Mouse (Mus musculus) midbrain, embryonic 11.5 days (tissue): ENCODE data around the gene Gm42791. TPM values are rescaled to one million over a fixed set of nuclear protein-coding genes. Genes with fewer than 3 reads are reported as not detected.

Experiments used
- polyA plus RNA-seq: library from polyadenylated mRNA; unstranded; fragments of >200 nt; fragmentation: Nextera tagmentation; extraction: Ambion mirVana; gene quantifications from 2 replicates; pipeline ENCODE4 v1.2.1, GENCODE M21; 2014

The Gm42791 gene
- polyA plus RNA-seq, 1 experiment from 2014 or later = 2.0 TPM

Other genes starting within 250 kb of the Gm42791 start
- gene Katnal1, start 65.8 kb downstream of the Gm42791 start, polyA plus RNA-seq = 31.1 and 37.1 TPM in 2 replicates
- 81.3 and 83.3 TPM in 2 replicates for gene Uspl1, start 189.2 kb upstream of the Gm42791 start, polyA plus RNA-seq
- 1,896 and 1,979 TPM in 2 replicates for gene Hmgb1, start 189.3 kb upstream of the Gm42791 start, polyA plus RNA-seq